Mouse (Mus musculus) right cerebral cortex, postnatal 14 days (tissue): ENCODE results near the gene Mrps18b.
A peak's percentile ranks its signal among the peaks of the same experiment; 100 is the strongest.
"Not testable (repeated sequence)": the region's sequence is repeated elsewhere in the genome, so short reads cannot be mapped to it uniquely, and the experiment has no call there.

Source experiments
- DNase-seq: peaks from one replicate; pipeline ENCODE4 v3.0.0; 2022

Mrps18b gene

DNA sequence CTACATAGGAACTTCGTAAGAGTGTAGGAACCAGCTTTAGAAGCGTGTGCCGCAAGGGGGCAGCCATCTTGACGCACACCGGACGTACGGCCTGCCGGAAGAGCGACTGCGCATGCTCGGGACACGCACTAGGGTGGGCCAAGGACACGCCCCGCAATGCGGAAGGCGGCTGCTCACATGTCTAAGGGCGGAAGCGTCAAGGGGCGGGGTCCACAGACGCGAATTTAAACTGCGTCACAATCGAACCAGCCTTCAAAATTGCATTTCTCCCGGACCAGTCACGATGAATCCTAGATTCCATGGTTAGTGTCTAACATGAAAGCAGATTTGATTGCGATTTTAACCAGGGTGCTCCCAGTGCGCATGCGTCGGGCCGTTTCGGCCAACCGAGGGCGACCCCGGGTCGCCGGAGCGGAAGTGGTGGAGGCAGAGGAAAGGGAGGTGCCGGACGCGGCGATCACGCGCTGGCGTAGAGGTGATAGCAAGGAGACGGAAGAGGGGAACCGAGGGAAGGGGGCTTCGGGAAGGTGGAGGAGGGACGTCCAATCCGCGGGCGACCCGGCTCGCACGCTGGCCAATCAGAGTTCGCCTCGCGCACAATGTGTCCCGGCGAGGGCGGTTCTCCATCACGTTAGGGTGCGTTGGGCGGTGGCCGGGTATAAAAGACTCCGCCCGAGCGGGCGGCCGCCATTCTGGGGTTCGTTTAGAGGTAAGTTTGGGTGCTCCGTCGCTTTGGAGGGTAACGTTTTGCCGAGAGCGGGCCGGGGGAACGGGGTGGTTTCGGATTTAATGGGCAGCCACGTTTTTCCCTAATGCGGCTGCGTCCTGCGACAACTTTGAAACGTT is at the start of gene Mrps18b, which contains the start of gene Ppp1r10:
Gene Mrps18b, minus strand, starts transcription at position 93 of the 846 bp plus-strand sequence.
Gene Ppp1r10, plus strand, starts transcription at position 138 of the 846 bp plus-strand sequence.
- DNase-seq: peak; percentile 99

DNA sequence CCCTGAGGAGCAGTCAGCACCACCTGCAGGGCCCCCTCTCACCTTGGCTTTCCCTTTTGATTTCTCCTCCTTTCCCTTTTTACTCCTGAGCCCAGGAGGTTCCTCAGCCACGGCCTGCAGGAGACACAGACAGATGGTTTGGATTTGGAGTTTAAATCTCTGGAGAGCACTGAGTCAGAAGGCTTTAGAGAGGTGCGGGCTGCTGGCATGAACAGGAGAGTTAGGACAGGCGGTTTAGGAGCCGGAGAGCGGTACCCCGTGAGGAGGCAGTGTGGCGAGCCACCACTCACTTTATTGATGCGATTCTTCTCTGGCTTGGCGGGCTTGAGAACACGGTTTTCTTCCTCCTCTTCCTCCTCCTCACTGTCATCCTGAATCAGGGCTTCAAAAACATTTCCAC is 47.1 kb upstream of the Mrps18b start:
- DNase-seq: no peak

DNA sequence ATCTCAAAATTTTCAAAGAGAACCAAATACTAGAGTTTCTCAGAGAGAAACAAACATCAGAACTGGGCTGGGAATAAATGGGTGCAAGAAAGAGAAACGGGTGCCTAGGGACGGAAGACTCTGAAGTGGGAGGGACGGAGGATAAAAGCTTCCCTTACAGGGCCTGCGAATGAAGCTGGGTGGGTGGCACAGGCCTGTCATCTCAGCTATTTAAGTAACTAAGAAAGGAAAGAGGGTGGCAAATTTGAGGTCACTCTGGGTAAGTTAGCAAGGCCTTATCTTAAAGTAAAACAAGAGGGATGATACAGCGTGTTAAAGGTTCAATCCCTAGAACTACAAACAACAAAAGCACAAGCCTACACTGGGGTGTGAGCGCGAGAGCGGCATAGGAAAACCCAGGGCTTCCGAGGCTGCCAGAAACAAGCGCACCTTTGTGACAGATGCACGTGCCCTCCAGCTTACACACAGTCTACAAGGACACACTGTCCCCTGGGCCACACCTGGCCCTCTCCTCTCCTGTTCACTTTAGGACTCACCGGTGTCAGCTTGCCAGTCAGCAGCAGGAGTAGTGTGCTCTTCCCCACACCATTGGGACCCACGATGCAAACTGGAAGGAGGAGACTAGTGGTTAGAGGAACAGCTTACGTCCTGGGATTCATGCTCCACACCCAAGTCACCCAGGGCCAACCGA is 42.5 kb upstream of the Mrps18b start:
- DNase-seq: no peak

DNA sequence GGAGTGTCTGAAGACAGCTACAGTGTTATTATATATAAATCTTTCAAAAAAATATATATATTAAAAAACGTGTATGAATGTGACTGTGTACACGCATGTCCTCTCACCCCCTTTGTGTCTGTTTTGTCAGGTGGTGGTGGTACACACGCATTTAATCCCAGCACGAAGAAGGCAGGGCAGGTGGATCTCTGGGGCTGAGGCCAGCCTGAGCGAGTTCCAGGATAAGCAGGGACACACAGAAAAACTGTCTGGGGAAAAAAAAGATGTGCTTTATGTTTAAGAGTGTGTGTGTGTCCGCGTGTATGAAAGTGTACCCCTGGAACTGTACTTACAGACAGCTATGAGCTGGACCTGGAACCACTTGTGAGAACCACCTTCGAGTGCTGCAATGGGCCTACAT is 38.5 kb upstream of the Mrps18b start:
- DNase-seq: no peak

DNA sequence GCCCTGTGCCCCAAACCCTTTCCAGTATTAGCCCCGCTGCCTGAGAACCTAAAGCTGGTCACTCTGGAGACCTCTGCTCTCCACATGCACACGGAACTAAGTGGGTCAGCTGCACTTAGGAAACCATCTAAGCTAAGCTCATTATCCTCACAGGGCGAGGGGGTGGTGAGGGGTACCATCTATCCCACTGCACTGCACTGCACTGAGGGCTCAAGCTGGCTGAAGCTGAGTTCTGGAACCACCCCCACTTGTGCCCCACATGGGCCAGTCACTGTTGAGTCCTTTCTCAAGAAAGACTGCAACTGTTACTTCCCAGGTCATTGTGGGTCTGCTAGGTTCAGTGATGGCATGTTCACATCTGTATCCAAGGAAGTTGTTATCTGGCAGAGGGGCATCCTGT is 36.4 kb upstream of the Mrps18b start:
- DNase-seq: not testable (repeated sequence)

DNA sequence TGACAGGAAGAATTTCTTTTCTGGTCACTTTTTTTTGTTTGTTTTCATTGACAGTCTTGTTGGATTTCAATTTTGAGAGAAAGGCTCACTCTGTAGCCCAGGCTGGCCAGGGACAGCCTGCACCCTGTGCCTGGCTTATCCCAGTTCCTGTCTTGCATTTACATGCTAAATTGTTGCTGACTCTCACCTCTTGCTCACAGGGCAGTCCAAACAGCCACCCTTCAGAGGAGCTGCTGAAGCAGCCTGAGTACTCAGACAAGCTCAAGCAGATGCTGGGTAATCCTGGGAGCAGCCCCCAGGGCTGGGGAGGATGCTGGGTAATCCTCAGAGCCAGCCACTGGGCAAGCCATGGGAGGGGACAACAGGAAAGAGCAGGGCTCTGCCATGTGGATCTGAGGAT is 34.8 kb upstream of the Mrps18b start:
- DNase-seq: not testable (repeated sequence)

DNA sequence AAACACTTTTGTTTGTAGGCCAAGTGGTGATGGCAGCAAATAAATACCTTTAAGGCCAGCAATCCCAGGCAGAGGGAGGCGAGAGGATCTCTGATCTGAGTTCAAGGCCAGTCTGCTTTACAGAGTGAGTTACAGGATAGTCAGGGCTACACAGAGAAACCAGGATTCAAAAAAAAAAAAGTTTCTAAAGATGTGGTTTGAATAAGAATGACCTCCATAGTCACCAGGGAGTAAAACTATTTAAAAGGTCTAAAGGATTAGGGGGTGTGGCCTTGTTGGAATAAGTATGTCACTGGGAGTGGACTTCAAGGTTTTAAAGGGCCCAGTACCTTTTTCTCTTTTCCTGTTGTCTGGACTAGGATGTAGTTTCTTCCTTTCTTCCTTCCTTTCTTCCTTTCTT is 23.8 kb upstream of the Mrps18b start:
- no peak for DNase-seq

DNA sequence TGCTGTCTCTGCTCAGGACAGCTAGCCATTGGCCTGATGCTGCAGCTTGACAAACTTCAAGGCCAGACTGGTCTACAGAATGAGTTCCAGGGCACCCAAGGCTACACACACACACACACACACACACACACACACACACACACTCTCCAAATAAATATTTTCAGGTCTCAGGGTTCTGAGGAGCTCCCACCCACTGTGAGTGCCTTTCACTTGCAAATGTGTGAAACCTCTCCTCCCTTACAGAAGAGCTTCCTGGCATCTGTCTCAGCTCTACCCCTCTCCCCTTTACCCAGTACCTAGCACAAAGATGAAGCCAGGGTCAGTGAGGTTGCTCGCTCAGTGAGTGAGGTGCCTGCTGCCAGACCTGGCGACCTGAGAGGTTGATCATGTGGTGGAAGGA is 22.9 kb upstream of the Mrps18b start:
- no peak for DNase-seq

DNA sequence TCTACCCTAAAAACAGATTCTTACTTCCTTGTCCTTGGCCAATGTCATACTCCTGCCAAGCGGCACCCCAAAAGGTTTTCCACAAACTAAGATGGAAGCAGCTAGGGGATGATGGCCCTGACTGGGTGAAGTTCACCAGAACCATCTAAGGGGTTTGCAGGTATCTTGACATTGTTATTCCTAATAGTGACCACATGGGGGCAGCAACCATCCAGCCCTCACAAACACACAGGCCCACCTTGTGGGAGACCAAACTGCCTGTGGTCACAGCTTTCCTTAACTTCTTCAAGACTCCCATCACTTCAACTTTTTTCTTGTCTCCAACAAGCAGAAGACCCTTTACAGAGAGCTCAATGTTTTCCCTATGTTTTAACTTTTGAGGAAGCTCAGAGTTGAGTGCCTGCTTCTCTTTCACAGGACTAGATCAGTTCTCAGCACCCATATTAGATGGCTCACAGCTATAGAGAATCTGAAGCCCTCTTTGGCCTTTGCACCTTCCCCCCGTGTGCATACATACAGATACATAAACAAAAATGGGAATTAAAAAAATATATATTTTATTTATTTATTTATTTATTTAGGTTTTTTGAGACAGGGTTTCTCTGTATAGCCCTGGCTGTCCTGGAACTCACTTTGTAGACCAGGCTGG is 21.6 kb upstream of the Mrps18b start:
- DNase-seq: no peak

DNA sequence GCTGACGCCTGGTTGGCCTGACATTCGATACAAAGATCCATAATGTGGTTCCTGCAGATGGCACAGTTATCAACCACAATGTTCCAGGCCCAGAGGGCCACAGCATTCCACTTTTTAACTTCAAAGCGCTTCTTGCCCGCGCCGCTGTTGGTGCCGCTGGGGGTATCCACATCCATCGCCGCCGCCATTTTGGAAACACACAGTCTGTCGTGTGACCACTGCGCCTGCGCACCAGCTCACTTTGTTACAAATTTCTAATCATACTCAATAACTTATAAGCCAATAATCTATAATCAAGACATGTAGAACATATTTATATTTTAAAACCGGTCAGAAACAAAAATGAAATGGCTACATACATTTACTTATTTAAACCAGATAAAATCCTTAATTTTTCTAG is 19.6 kb upstream of the Mrps18b start:
- not testable (repeated sequence) for DNase-seq

DNA sequence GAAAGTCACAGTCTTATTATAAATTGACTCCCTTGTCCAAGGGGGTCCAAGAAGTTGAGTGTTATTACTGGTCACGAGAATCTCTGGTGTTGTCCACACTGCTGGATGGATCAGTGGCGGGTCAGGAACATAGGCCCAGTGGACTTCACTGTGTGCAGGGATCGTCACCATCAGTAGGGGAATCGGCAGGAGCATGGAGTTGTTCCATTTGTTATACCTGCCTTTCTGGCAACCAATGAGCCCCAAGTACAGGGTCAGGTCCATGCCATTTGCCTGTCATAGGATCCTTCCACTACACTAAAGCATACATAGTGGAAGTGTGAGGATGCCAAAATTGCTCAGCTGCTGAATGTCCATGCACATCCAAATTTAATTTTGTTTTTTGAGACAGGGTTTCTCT is 16.4 kb upstream of the Mrps18b start:
- DNase-seq: no peak

DNA sequence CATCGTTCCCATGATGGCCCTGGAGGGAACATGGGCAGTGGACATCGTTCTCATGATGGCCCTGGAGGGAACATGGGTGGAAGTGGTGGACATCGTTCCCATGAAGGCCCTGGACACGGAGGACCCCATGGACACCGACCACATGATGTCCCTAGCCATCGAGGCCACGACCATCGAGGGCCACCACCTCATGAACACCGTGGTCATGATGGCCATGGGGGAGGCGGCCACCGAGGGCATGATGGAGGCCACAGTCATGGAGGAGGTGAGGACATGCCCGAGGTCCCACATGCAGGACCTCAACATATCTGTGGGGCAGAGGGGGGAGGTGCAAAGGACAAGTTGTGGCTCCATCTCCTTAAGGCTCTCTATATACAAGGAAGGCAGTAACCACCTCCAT is 14.4 kb upstream of the Mrps18b start:
- no peak for DNase-seq

DNA sequence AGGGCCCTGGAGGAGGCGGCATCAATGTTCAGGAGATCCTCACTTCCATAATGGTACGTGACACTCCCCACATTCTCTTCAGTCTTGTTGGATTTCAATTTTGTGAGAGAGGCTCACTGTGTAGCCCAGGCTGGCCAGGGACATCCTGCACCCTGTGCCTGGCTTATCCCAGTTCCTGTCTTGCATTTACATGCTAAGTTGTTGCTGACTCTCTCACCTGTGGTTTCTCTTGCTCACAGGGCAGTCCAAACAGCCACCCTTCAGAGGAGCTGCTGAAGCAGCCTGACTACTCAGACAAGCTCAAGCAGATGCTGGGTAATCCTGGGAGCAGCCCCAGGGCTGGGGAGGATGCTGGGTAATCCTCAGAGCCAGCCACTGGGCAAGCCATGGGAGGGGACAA is 13.3 kb upstream of the Mrps18b start:
- DNase-seq: no peak

DNA sequence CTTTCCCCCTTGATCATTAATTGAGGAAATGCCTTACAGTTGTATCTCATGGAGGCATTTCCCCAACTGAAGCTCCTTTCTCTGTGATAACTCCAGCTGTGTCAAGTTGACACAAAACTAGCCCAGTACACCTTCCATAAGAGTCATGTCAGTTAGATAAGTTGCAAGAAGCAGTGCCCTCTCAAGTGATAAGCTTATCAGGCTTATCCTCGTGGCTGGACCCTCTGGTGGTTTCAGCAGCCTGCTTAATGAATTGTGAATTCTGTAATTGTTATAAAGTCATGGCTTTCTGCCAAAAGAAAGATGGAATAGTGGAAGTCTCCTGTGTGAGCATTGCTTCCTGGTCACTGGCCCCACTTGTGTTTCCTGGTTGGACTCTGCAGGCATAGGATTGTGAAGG is 11.3 kb upstream of the Mrps18b start:
- DNase-seq: no peak

DNA sequence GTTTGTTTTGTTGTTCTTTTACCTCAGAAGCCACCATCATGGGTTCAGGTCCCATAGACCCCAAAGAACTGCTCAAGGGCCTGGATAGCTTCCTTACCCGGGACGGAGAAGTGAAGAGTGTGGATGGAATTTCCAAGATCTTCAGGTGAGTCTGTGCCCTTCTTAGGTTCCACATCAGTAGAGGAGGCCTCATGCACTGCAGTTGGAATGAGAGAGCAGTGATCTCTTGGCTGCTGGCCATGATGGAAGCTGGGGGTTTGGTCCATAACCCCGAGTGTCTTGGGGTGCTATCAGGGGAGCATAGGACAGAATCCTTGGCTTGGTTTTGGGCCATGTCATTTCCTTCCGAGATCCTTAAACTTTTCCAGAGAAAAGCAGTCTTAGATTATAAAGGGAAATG is 7.1 kb upstream of the Mrps18b start:
- DNase-seq: no peak

DNA sequence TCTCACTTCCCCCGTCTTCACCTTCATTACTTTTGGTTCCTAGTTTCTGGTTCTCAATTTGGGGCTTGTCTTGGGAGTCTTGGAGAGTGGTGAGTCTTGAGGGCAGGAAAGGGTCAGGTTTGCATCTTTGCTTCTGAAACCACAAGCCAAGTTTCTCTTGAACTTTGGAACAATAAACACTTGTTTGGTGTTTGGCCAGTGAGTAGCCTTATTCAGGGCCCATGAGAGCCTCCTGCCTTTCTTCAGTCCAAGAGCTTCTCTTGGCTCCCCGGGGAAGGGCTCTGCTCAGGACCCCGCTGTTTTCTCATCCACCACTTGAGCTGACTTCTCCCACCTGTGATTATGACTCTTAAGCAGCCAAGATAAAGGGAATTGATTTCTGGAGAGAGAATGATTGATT is 6.4 kb upstream of the Mrps18b start:
- DNase-seq: no peak

DNA sequence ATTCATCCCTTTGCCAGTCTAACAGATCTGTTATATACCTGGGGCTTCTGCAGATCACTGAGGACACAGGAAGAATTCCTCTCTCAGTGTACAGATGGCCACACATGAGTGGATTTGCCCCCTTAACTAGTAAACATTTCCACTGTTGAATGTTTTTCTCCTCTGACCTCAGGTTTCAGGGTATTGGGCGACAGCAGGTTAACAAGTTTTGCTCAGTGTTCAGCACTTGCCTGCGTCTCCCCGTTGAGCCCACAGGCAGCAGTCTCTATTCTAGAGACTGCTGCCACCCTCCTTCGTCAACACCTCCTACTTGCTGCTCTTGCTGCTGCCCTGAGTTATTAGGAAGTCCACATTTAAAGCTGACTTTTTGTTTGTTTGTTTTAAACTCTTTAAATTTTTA is 5.5 kb upstream of the Mrps18b start:
- DNase-seq: no peak

DNA sequence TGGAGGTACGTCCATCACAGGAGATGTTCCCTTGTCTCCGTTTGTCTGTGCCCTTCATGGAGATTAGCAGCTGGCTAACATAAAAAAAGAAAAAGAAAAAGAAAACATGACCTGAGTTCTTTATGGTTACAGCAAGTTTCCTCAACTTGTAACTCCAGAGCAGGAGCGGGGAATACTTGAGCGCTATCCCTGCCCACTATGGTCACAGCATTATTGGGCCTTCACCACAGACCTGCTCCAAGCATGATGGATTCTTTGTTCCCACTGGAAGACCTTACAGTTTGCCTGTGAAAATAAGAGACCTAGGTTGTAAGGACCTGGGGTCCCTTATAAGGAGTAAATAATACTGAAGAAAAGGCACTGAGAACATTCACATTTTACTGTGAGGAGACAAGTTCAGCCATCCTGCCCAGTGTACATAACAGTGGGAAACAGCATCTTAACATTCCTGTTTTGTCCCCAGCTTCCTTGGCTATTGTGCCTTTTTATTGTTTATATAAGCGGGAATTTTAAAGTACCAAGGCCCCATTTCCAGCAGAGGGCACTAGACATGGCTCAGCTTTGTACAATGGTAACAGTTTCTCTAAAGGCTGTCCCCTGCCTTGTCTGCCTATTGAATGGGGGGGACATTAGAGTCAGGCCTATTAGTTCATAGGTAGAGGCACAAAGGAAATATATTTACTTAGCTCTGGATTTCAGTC is 4.8 kb upstream of the Mrps18b start:
- DNase-seq: no peak

DNA sequence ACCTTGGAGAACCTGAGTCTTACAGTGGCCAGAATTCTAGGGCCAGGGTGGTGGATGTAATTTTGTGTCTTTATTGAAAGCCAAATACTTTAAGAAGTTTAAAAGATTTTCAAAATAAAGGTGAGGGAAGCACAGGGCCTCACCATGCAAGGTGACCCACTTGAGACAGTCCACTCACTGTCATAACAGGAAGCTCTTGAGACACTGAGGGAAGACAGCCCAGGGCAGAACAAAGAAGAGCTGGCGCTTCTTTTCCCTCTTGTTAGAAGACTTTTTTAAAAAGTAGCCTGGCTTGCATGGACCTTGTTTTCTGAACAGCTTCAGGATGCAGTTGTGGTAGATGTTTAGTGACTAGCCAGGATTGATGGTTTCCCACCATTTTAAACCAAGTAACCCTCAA is 4.2 kb upstream of the Mrps18b start:
- no peak for DNase-seq

DNA sequence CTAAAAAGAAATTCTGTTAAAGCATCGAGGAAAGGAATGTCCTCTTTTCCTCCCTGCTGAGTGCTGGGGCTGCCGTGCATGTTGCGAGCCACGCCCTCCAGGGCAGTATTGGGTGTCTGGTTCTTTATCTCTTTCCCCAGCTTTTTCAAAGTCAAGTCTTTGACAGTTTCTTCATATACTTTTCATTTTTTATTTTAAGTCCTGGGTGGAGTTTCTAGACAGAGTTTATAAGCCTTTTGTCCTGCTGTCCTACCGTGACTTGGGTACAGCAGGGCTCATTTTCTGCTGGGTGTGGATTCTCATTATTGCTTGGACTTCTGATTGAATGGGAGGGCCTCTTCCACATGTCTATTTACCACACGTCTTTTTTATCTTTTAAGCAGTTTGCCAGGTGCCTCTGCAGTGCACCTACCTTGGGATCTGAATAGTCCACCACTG is 3.7 kb upstream of the Mrps18b start:
- no peak for DNase-seq

DNA sequence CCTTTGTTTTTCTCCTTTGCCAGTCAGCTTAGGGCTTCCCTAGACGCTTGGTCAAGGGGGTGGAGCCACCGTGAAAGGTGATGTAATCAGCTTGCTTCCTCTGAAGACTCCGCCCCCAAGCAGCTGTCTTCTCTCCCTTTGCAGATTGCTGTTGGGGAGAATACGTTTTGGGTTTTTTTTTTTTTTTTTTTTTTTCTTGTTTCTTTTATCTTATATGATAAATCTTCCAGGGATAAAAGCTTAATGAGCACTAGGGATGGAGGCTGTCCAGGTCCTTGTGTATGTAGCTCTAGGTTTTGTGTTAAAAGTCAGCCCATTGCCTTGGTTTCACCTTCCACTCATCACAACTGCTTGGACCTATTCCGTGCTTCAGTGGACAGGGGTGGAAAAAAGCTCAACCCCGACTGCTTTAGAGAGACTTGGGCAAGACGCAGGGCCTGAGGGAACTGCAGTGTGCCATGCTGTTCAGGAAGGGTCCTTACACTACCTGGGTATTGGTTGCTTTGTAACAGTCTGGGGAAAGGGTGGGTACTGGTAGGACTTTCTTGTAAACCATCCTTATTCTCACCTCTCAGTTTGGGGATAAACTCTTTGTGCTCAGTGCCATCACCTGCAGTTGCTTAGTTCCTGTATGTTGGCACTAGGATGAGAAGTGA is 3.0 kb upstream of the Mrps18b start:
- peak; percentile 90 for DNase-seq

DNA sequence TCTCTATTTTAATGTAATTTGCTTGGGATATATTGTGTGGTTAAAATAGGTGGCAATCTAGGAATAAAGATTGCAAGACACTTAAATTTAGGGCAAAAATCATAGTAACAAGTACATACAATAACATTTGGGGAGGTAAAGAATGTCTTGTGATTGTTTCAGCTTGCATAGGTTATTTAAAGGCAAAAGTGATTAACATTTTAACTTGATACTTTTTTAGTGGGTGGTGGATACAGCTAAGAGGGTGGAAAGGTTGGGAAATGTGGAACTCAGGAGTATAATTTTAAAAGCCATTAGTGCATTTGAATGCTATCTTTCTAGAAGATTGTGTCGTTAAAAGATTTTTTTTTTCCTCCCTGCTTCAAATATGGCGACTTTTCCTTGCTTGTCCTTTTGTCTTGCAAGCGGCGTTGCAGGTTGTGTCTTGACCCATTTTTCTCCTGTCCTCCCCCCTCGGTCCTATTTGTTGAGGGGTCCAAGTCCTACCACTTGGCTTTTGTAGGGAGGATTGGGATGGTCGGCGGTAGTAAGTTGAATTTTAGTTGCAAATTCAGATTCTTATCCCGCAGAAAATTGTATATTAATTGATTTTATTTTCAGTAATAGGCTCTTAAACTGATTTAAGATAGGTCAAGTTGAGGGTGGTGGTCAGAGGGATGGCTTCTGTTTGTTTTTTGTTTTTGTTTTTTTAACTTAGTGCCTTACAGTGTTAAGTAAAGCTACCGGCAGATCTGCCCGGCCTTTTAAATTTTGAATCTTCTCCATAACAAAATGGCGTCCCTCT is 2.3 kb upstream of the Mrps18b start:
- no peak for DNase-seq
